Mouse (Mus musculus) activated CD4-positive, CD25-positive, alpha-beta regulatory T cell, adult 4 months (primary cell): ENCODE data around the gene Spata17. TPM values are rescaled to one million over a fixed set of nuclear protein-coding genes. Genes with fewer than 3 reads are reported as not detected.

Experiments used
- ATAC-seq: one replicate; pipeline ENCODE4 v1.8.0; 2017
- polyA plus RNA-seq, 2 experiments: library from polyadenylated mRNA; unstranded; fragments of 100-300 nt; shearing (Covaris generic); gene quantifications; one replicate each; pipeline ENCODE4 v1.2.1; 2017

Spata17 gene
- polyA plus RNA-seq, 2 experiments from 2014 or later: 0.31 TPM; not detected in 1

DNA sequence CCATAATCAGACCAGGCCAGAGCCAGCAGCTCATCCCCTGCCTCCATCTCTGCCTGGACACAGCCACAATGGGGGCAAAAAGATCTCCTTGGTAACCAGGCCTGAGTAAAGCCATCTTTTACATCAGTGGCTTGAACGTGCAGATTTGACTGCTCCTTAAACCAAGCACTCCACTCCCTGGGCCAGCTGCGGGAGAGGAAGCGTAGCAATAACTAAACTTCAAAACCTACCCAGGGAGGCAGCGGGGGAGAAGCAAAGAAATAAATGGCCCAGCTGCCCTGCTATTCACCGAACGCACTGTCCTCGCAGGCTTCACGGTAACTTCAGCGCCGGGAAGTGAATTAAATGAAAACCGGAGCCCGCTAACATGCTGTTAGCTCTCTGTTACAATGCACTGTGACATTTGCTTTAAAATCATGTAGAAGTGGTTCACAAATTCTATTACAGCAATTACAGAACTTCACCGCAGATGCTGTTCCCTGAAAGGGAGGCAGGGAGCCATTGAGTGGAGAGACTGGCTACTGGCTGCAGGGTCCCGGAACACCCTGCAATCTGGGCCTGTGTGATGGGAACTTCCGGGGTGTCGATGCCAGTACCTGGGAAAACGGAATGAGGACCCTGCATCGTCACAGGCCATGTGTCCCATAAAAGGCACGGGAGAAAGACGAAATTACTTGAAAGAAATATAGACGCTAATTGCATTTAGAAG lies 217.5 kb downstream of the Spata17 start:
- no peak for ATAC-seq

Other genes starting within 250 kb of the Spata17 start
- not detected for gene D1Pas1, start 248.0 kb downstream of the Spata17 start, polyA plus RNA-seq
- gene Gpatch2, start within 50 bp of the Spata17 start, polyA plus RNA-seq: 10 to 100 TPM; 17.3 to 19.4 TPM